Mouse (Mus musculus): ENCODE measurements around the gene Itpkb.

GRCm38 (mm10) chr1:180356176-180356575 is 25.9 kb downstream of the Itpkb start:
- TF ChIP-seq CTCF (IDR thresholded peaks at IDR 0.05; ENCODE audit: borderline replicate concordance, extremely low read depth, insufficient read depth, insufficient read length) = no peak
- TF ChIP-seq POLR2A (IDR thresholded peaks at IDR 0.05; ENCODE audit: borderline replicate concordance, extremely low read depth, insufficient read depth, insufficient read length, poor library complexity, severe bottlenecking) = no peak
